8 mouse cellular contexts compared by ENCODE assay signal in genomic region chr2:82052338-82053184, GRCm38 (mm10). TPM values are rescaled to one million over a fixed set of nuclear protein-coding genes. Genes with fewer than 3 reads are reported as not detected.
A peak's percentile ranks its signal among the peaks of the same experiment; 100 is the strongest.
DNase-seq lines count a peak whose midpoint lies in the region; ATAC-seq lines count a peak whose summit lies in the region.

No protein-coding gene starts in this region.

- peak; percentile 7 for ATAC-seq in kidney, embryonic 16.5 days (ENCODE audit: low FRiP score, low TSS enrichment)
- peak; percentile 76 for ATAC-seq in neural tube, embryonic 12.5 days (ENCODE audit: low FRiP score, low read depth)

- 3% methylated on average over 31 of the region's 34 CpGs for WGBS in kidney, embryonic 16.5 days
- 4% methylated on average over 34 of the region's 34 CpGs for WGBS in neural tube, embryonic 12.5 days

- peak overlapping the region; percentile 57; the same call in 1 of the 2 replicates for H3K9ac ChIP-seq in kidney, embryonic 16.5 days (replicated peaks; ENCODE audit: low read length)
- H3K9ac ChIP-seq in neural tube, embryonic 12.5 days: peak overlapping the region; percentile 84

- H3K9me3 ChIP-seq in kidney, embryonic 16.5 days (ENCODE audit: low read length): no peaks in the 10 kb centered on the region
- H3K9me3 ChIP-seq in neural tube, embryonic 12.5 days: no peaks in the 10 kb centered on the region

- no peaks in the 10 kb centered on the region for H3K36me3 ChIP-seq in kidney, embryonic 16.5 days (ENCODE audit: insufficient read depth, low read length)
- no peaks in the 10 kb centered on the region for H3K36me3 ChIP-seq in neural tube, embryonic 12.5 days

- H3K4me2 ChIP-seq in kidney, embryonic 16.5 days (replicated peaks; ENCODE audit: low read depth, low read length): peak overlapping the region; percentile 97
- H3K4me2 ChIP-seq in neural tube, embryonic 12.5 days (replicated peaks): peak overlapping the region; percentile 92

- peaks cover 38% of the 10 kb centered on the region for H3K27me3 ChIP-seq in kidney, embryonic 16.5 days (ENCODE audit: insufficient read depth, low read length)
- H3K27me3 ChIP-seq in neural tube, embryonic 12.5 days (replicated peaks): peaks cover 5% of the 10 kb centered on the region; the same call in 1 of the 2 replicates

- peaks cover 4% of the 10 kb centered on the region; the same call in 1 of the 2 replicates for H3K4me1 ChIP-seq in kidney, embryonic 16.5 days (ENCODE audit: insufficient read depth, low read length)
- H3K4me1 ChIP-seq in neural tube, embryonic 12.5 days: peaks cover 5% of the 10 kb centered on the region; the same call in 1 of the 2 replicates

- intact Hi-C loops in left cerebral cortex, postnatal 25 days (cut with DNase I): loop anchor here (5.0 kb wide), 1 partner anchor 1290 kb away; no protein-coding TSS in a partner anchor
- intact Hi-C loops in gastrocnemius, postnatal 36 days (cut with DNase I): no loop called here

- no peak for DNase-seq in kidney, adult 9 months
- DNase-seq in cerebellum, postnatal 25 days: peak; percentile 78 to 81
- DNase-seq in frontal cortex, postnatal 25 days (ENCODE audit: low spot score in 2 of 2): peak; percentile 43 to 57
- peak; percentile 67 to 72 for DNase-seq in left cerebral cortex, postnatal 25 days (ENCODE audit: low spot score in 2 of 2)
- DNase-seq in thymus, postnatal 0 days (ENCODE audit: low spot score): no peak
- no peak for DNase-seq in gastrocnemius, postnatal 36 days

- peak overlapping the region; percentile 70 for H3K4me3 ChIP-seq in kidney, embryonic 16.5 days (ENCODE audit: low read length)
- peak overlapping the region; percentile 76 for H3K4me3 ChIP-seq in neural tube, embryonic 12.5 days

- no peak overlapping the region for H3K27ac ChIP-seq in kidney, embryonic 16.5 days (ENCODE audit: low read length)
- H3K27ac ChIP-seq in neural tube, embryonic 12.5 days: peak overlapping the region; percentile 86; the same call in 1 of the 2 replicates

RNA-seq across cellular contexts. Expression of gene Zfp804a, which starts 0.5 kb away (rescaled TPM):
- 0.20 and 0.21 TPM in 2 replicates for polyA plus RNA-seq in kidney, embryonic 16.5 days (2015; fragmentation: Nextera tagmentation; extraction: Ambion mirVana)
- 10 to 100 TPM; 14.9 to 19.3 TPM for total RNA-seq in left cerebral cortex, postnatal 25 days (2021)
- polyA plus RNA-seq in neural tube, embryonic 12.5 days (2016; fragmentation: Nextera tagmentation; extraction: Ambion mirVana): 6.3 and 7.3 TPM in 2 replicates
- 0.04 TPM in 1 of 2 replicates, not detected in the other for polyA plus RNA-seq in thymus, postnatal 0 days (2015; fragmentation: Nextera tagmentation; extraction: Ambion mirVana)
- not detected for total RNA-seq in gastrocnemius, postnatal 36 days (2021)

Comparison
In these comparisons a context has a peak if more than half of its experiments do, and no peak if none do; other contexts are left out.
1. DNase-seq: peak in cerebellum, postnatal 25 days (2 of 2), frontal cortex, postnatal 25 days (2 of 2) and left cerebral cortex, postnatal 25 days (2 of 2); none in kidney, adult 9 months (single experiment), thymus, postnatal 0 days (single experiment) and gastrocnemius, postnatal 36 days (0 of 2).